Mouse (Mus musculus) liver, embryonic 14.5 days (tissue): Measurements from ENCODE around the gene Mindy1. TPM values are rescaled to one million over a fixed set of nuclear protein-coding genes. Genes with fewer than 3 reads are reported as not detected.

Experiments
- ATAC-seq: fragments of 200-750 bp; cut with Nextera tagmentation; 2 replicates; pipeline ENCODE4 v1.8.0; 2017; ENCODE audit warnings: moderate number of reproducible peaks, mild to moderate bottlenecking, moderate library complexity; ENCODE audit not compliant: insufficient read depth
- DNase-seq, 3 experiments: peaks; one replicate each; pipeline ENCODE4 v3.0.0-alpha.2; 2012 to 2013; ENCODE audit warnings: low read depth in 3 of 3, low spot score in 3 of 3
- H3K27ac ChIP-seq: fragments of 300-500 bp; sonication (generic); 2 replicates; pipeline ENCODE4 v1.5.1; 2014; ENCODE audit warnings: moderate library complexity, mild to moderate bottlenecking, control low read depth, inconsistent platforms
- H3K27me3 ChIP-seq: fragments of 300-500 bp; sonication (generic); 2 replicates; pipeline ENCODE4 v1.6.1; 2014; ENCODE audit warnings: mild to moderate bottlenecking, low read length, moderate library complexity; ENCODE audit not compliant: control insufficient read depth, insufficient read depth
- H3K36me3 ChIP-seq: fragments of 300-500 bp; sonication (generic); replicated peaks from 2 replicates; pipeline ENCODE4 v1.6.1; 2014; ENCODE audit warnings: low read depth; ENCODE audit not compliant: control insufficient read depth, insufficient read depth
- H3K4me1 ChIP-seq, 2 experiments: fragments of 200-500 bp in 1 of 2; fragments of 300-500 bp in 1 of 2; sonication (generic) in 1 of 2; replicated peaks; 2 replicates each; pipeline ENCODE4 v1.6.1; 2012 to 2014; ENCODE audit warnings: antibody characterized with exemption in 1 of 2, inconsistent platforms in 1 of 2, low read length in 1 of 2; ENCODE audit not compliant: control insufficient read depth in 2 of 2, insufficient read depth in 2 of 2
- H3K4me2 ChIP-seq: fragments of 300-500 bp; sonication (generic); 2 replicates; pipeline ENCODE4 v1.6.1; 2014; ENCODE audit warnings: low read depth, mild to moderate bottlenecking, control low read depth, moderate library complexity
- H3K4me3 ChIP-seq, 2 experiments: fragments of 200-500 bp in 1 of 2; fragments of 300-500 bp in 1 of 2; sonication (generic) in 1 of 2; 2 replicates each; pipeline ENCODE4 v1.5.1; 2012 to 2014; ENCODE audit warnings: low read depth in 2 of 2, low read length in 2 of 2, mild to moderate bottlenecking in 2 of 2, control low read depth in 1 of 2, inconsistent platforms in 1 of 2, moderate library complexity in 1 of 2; ENCODE audit not compliant: insufficient read depth in 1 of 2
- H3K9ac ChIP-seq: fragments of 300-500 bp; sonication (generic); replicated peaks from 2 replicates; pipeline ENCODE4 v1.6.1; 2014; ENCODE audit warnings: mild to moderate bottlenecking, control low read depth, moderate library complexity
- H3K9me3 ChIP-seq: fragments of 300-500 bp; sonication (generic); 2 replicates; pipeline ENCODE4 v1.6.1; 2016; ENCODE audit warnings: low read length, mixed read lengths; ENCODE audit not compliant: control insufficient read depth
- CTCF ChIP-seq: IDR thresholded peaks from 2 replicates; pipeline ENCODE4 v1.5.1; 2016; ENCODE audit warnings: antibody characterized with exemption, low read depth, control low read depth
- EP300 ChIP-seq: IDR thresholded peaks from 2 replicates; pipeline ENCODE4 v1.6.1; 2016; ENCODE audit warnings: antibody characterized with exemption, low read depth
- WGBS: fragments of 180-500 bp; shearing (Covaris S2); extraction: QIAGEN DNeasy Blood & Tissue Kit; methylation state at CpG from one replicate; pipeline ENCODE4 v1.1.7; 2014; ENCODE audit not compliant: insufficient replicate concordance; 5-methylcytosine and 5-hydroxymethylcytosine counted together
- polyA plus RNA-seq, 2 experiments: library from polyadenylated mRNA; depleted of rRNA in 1 of 2; stranded (reverse) in 1 of 2; unstranded in 1 of 2; fragments of >200 nt; fragmentation: Nextera tagmentation in 1 of 2; extraction: Ambion mirVana in 1 of 2; gene quantifications; 2 replicates each; pipeline versions ENCODE4 v1.2.1 to v1.2.3; 2012 to 2014

Gene Mindy1
- polyA plus RNA-seq, 2 experiments, result 13.6 to 16.1 TPM

DNA sequence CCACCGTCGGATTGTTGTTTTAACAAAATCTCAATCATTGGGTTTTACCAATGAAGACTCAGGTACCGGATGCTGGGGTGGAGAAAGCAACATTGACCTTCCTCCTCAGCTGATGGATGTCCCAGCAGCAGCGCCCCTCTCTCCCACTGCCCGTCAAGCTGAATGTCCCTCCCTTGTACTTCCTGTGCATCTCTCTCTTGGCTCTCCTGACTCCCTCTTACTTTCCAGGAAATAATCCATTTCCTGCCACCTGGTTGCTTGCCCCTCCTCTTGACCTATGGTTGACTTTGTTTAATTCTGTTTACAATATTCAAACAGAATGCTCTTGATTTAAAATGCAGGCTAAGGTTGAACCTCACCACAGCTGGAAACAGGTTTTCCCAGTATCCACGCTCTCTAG, 9.0 kb downstream of the Mindy1 start:
- Histone ChIP-seq H3K36me3 (peaks cover 2% of the 10 kb centered on the region), H3K9ac (no peak overlapping the region), H3K9me3 (no peaks in the 10 kb centered on the region), H3K27ac (no peak overlapping the region), H3K4me3 (no peak overlapping the region), H3K4me2 (no peak overlapping the region), H3K4me1 (peaks cover 0 to 11% of the 10 kb centered on the region in 2 experiments; a peak in 1 of 4 replicates), H3K27me3 (no peaks in the 10 kb centered on the region)
- DNase-seq (no peak), ATAC-seq (no peak)
- 79% methylated on average over 6 of the region's 6 CpGs for WGBS
- TF ChIP-seq CTCF (no peak), EP300 (no peak)

DNA sequence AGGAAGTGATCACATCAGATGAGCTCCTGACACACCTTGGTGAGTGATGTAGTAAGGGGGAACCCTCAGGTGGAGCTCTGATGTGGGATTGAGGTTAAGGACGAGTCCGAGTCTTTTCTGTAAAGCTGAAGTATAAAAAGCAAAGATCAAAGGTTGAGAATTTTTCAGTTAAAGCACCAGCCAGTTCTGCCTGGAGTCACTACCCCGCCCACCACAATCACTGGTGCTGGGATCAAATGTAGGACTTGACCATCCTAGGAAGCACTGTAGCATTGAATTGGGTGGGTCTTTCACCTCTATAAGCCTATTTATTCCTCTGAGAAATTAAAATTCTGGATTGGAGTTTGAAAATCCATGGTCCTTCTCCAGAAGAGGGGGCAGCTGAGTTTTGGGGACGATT, 9.9 kb downstream of the Mindy1 start:
- 51% methylated on average over 4 of the region's 4 CpGs for WGBS
- Histone ChIP-seq H3K27ac (no peak overlapping the region), H3K27me3 (no peaks in the 10 kb centered on the region), H3K4me3 (no peak overlapping the region), H3K9me3 (no peaks in the 10 kb centered on the region), H3K9ac (no peak overlapping the region), H3K4me1 (peaks cover 0 to 14% of the 10 kb centered on the region in 2 experiments; a peak in 2 of 4 replicates), H3K36me3 (peaks cover 2% of the 10 kb centered on the region), H3K4me2 (no peak overlapping the region)
- no peak for TF ChIP-seq EP300
- no peak for TF ChIP-seq CTCF
- no peak for DNase-seq
- no peak for ATAC-seq

DNA sequence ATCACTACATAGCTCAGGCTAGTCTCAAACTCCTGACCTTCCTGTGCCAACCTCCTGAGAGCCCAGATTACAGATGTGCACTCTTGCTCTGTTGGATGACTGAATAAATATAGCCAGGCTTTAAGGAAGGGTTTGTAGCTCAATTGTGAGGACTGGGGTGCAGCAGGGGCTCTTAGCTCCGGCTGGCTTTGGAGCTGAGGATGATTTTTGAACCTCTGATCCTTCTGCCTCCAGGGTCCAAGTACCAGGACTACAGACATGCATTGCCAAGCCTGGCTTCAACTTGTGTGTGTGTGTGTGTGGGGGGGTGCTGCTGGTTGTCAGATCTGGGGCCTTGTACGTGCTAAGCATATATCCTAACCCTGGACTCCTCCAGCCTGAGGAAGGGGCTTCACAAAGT, 11.8 kb downstream of the Mindy1 start:
- Histone ChIP-seq H3K9ac (no peak overlapping the region), H3K27me3 (no peaks in the 10 kb centered on the region), H3K27ac (no peak overlapping the region), H3K4me2 (no peak overlapping the region), H3K9me3 (no peaks in the 10 kb centered on the region), H3K36me3 (peaks cover 2% of the 10 kb centered on the region), H3K4me1 (peaks cover 0 to 14% of the 10 kb centered on the region in 2 experiments; a peak in 2 of 4 replicates), H3K4me3 (no peak overlapping the region)
- ATAC-seq, result no peak
- 76% methylated on average over 2 of the region's 2 CpGs for WGBS
- no peak for DNase-seq
- TF ChIP-seq CTCF, result no peak
- no peak for TF ChIP-seq EP300

DNA sequence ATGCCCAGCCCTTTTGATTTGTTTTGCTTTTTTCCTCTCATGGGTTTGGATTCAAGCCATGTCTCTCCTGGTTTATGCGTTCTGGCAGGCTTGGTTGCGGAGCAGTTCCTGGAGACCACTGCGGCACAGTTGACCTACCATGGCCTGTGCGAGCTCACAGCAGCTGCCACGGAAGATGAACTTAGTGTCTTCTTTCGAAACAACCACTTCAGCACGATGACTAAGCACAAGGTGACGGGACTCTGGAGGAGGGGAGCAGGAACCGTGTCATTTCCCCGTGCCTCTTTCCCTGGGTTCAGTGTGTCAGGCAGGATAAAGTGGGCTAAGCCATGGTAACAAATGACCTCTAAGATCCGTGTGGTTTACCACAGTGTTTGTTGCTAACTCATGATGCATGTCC, 12.4 kb downstream of the Mindy1 start:
- peaks cover 0 to 14% of the 10 kb centered on the region in 2 experiments; a peak in 2 of 4 replicates for H3K4me1 ChIP-seq
- ATAC-seq (peak; percentile 12; the same call in 1 of the 2 replicates), DNase-seq (no peak)
- no peaks in the 10 kb centered on the region for H3K27me3 ChIP-seq
- H3K36me3 ChIP-seq, result peaks cover 2% of the 10 kb centered on the region
- H3K9me3 ChIP-seq, result no peaks in the 10 kb centered on the region
- H3K27ac ChIP-seq, result no peak overlapping the region
- no peak overlapping the region for H3K4me3 ChIP-seq
- 19% methylated on average over 11 of the region's 11 CpGs for WGBS
- no peak for TF ChIP-seq EP300
- no peak for TF ChIP-seq CTCF
- H3K9ac ChIP-seq, result no peak overlapping the region
- no peak overlapping the region for H3K4me2 ChIP-seq

DNA sequence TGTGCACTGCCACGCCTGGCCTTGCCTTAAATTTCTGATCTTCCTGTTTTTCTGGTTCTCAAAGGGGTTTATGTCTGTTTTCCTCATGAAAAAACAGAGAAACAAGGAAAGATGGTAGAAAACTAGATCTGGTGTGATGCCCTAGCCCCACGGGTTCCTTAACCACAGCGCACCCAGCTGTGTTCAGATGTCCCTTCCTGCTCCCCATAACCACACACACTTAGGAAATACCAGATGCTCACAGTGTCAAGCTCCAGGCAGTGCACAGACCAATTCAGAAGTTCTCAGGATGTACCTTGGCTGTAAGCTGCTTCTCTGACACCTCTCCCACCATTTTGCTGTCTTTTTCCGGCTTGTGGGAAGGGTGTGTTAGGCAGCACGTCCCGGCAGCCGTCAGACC, 13.2 kb downstream of the Mindy1 start:
- ATAC-seq, result no peak
- peaks cover 0 to 14% of the 10 kb centered on the region in 2 experiments; a peak in 2 of 4 replicates for H3K4me1 ChIP-seq
- DNase-seq, result no peak
- no peaks in the 10 kb centered on the region for H3K27me3 ChIP-seq
- peaks cover 2% of the 10 kb centered on the region; the same call in 1 of the 2 replicates for H3K36me3 ChIP-seq
- H3K27ac ChIP-seq, result no peak overlapping the region; the same call in 1 of the 2 replicates
- no peaks in the 10 kb centered on the region for H3K9me3 ChIP-seq
- H3K9ac ChIP-seq, result no peak overlapping the region
- no peak overlapping the region for H3K4me2 ChIP-seq
- 51% methylated on average over 7 of the region's 7 CpGs for WGBS
- no peak overlapping the region for H3K4me3 ChIP-seq
- no peak for TF ChIP-seq CTCF
- no peak for TF ChIP-seq EP300
